Mouse (Mus musculus) MEL (cell line): ENCODE data around the gene Wfdc3.

Source experiments
- CTCF ChIP-seq, 3 experiments: IDR thresholded peaks in 2 of 3; conservative IDR thresholded peaks in 1 of 3; 2 replicates each; pipeline ENCODE4 v1.5.1; 2011 to 2012; ENCODE audit warnings: low read length in 3 of 3, low read depth in 2 of 3, mild to moderate bottlenecking in 2 of 3, improper control_type of control experiment in 1 of 3, inconsistent platforms in 1 of 3, mixed read lengths in 1 of 3, moderate library complexity in 1 of 3; ENCODE audit not compliant: control insufficient read depth in 1 of 3, insufficient read depth in 1 of 3, poor library complexity in 1 of 3, severe bottlenecking in 1 of 3
- GATA1 ChIP-seq: IDR thresholded peaks from 2 replicates; pipeline ENCODE4 v1.6.1; 2011; ENCODE audit warnings: low read depth, low read length, improper control_type of control experiment
- POLR2A ChIP-seq, 2 experiments: IDR thresholded peaks; 2 replicates each; pipeline ENCODE4 v1.6.1; 2011 to 2012; ENCODE audit warnings: low read length in 2 of 2, mild to moderate bottlenecking in 2 of 2, control low read depth in 1 of 2, improper control_type of control experiment in 1 of 2, low read depth in 1 of 2, moderate library complexity in 1 of 2; ENCODE audit not compliant: control insufficient read depth in 1 of 2, insufficient read depth in 1 of 2, poor library complexity in 1 of 2

- TF ChIP-seq POLR2A (IDR thresholded peaks at IDR 0.05; ENCODE audit: control insufficient read depth in 1 of 2, insufficient read depth in 1 of 2, low read depth in 1 of 2, low read length in 2 of 2, poor library complexity in 1 of 2) (no peak), GATA1 (no peak), CTCF (IDR thresholded peaks at IDR 0.05 in 2 of 3, conservative IDR thresholded peaks at IDR 0.05 in 1 of 3; ENCODE audit: control insufficient read depth in 1 of 3, insufficient read depth in 1 of 3, low read depth in 2 of 3, low read length in 3 of 3, poor library complexity in 1 of 3, severe bottlenecking in 1 of 3) (no peak)
These were observed 44.8 kb downstream of the Wfdc3 start for GRCm38 (mm10) chr2:164700959-164701358.
